Mouse (Mus musculus): ENCODE measurements at regions not wholly inside any gene's neighbourhood (a gene's known extent, or its start where the extent isn't known, plus 50 kb on each side); places are given as distances from the start of the nearest gene placed in this dataset.

DNA sequence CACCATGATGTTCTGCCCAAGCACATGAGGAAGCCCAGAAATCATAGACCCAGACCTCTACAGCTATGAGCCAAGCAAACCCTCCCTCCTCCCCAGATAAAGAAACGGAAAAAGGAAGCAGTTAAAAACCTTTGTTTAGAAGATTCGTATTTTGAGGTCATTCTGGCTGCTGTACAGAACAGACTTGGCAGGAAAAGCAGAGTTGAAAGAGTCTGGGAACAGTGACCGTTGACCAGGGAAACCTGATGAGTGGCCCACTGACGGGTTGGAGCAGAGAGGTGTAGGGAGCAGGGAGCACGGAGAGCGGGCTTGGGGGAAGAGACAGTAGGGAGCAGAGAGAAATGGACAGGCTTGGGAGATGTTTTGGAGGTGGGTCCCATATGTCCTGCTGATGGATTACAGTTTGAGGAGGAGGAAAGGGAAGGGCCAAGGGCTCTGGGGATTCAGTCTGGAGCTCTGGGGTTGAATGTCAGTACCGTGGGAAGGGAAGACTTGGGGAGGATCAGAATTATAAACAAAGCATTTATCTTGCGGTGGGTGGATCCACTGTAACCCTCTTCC is 191.2 kb downstream of the Rplp1 start:
- Histone ChIP-seq H3K27ac (ENCODE audit: control insufficient read depth, insufficient read depth, low read depth, low read length, poor library complexity) (no peak overlapping the region), H3K4me3 (replicated peaks; ENCODE audit: control insufficient read depth, low read depth, low read length) (no peak overlapping the region), H3K4me1 (ENCODE audit: control insufficient read depth, insufficient read depth, low read length) (no peaks in the 10 kb centered on the region)
- no peak for TF ChIP-seq POLR2A (IDR thresholded peaks at IDR 0.05; ENCODE audit: borderline replicate concordance, control insufficient read depth, low read depth, low read length)
- no peak for TF ChIP-seq CTCF (IDR thresholded peaks at IDR 0.05; ENCODE audit: control insufficient read depth, insufficient read depth, low read length)
- 44% methylated on average over 8 of the region's 8 CpGs for WGBS

DNA sequence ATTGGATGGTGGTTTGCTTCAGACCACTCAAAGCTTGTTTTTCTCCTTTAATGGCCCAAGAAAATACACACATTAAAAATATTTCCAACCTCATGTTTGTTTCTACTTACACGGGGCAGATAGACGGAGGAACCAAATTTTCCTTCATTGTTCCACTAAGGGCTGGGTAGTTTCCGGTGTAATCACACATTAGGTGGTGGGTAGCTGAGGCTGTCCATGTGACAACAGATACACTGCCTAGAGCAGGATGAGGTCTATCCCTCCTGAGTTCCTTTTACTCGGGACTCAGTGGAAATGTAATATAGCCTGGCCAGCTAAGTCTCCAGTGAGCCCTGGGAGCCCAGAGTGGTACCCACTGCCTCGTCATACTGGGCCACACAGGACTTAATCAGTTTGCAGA is 192.5 kb downstream of the Rplp1 start:
- Histone ChIP-seq H3K27ac (ENCODE audit: control insufficient read depth, insufficient read depth, low read depth, low read length, poor library complexity) (no peak overlapping the region), H3K4me1 (ENCODE audit: control insufficient read depth, insufficient read depth, low read length) (no peaks in the 10 kb centered on the region), H3K4me3 (replicated peaks; ENCODE audit: control insufficient read depth, low read depth, low read length) (no peak overlapping the region)
- TF ChIP-seq POLR2A (IDR thresholded peaks at IDR 0.05; ENCODE audit: borderline replicate concordance, control insufficient read depth, low read depth, low read length) (no peak), CTCF (IDR thresholded peaks at IDR 0.05; ENCODE audit: control insufficient read depth, insufficient read depth, low read length) (no peak)
- 75% methylated on average over 5 of the region's 5 CpGs for WGBS

DNA sequence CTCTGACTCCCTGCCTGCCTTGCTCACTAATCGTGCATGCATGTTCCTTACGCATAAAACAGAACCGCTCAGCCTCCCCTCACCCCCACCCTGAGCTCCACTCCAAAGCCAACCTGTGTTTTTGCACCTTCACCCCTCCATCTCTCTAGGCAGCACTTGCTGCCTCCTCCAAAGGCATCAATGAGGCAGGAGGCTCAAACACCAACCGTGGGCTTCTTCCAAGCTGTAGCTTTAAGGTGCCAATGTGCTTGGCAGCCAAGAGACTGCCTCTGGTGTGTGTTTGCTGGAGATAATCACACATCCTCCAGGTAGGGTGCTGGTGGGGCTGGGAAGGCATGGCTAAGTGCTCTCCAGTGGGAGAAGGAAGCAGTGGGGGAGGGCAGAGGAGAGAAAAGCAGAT is 193.3 kb downstream of the Rplp1 start:
- 86% methylated on average over 4 of the region's 4 CpGs for WGBS
- no peak overlapping the region for H3K27ac ChIP-seq (ENCODE audit: control insufficient read depth, insufficient read depth, low read depth, low read length, poor library complexity)
- no peaks in the 10 kb centered on the region for H3K4me1 ChIP-seq (ENCODE audit: control insufficient read depth, insufficient read depth, low read length)
- no peak overlapping the region for H3K4me3 ChIP-seq (replicated peaks; ENCODE audit: control insufficient read depth, low read depth, low read length)
- TF ChIP-seq POLR2A (IDR thresholded peaks at IDR 0.05; ENCODE audit: borderline replicate concordance, control insufficient read depth, low read depth, low read length) = no peak
- TF ChIP-seq CTCF (IDR thresholded peaks at IDR 0.05; ENCODE audit: control insufficient read depth, insufficient read depth, low read length) = no peak

DNA sequence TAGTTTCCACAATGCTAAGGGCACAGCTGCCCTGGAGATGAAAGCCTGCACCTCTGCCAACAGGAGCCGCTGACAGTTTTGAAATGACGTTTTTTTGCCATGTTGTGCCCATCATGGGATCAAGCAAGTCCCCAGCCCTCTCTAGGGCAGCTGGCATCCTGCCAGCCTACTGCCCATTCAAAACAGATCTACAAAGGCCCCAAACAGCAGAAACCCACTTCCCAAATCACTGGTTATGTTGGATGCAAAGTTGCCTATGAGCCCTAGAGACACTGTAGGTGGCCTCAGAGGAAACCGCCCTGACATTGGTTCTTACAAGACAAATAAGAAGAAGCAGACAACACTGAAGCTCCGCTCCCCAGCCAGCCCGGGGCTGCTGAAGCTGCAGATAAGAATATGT is 194.1 kb downstream of the Rplp1 start:
- TF ChIP-seq POLR2A (IDR thresholded peaks at IDR 0.05; ENCODE audit: borderline replicate concordance, control insufficient read depth, low read depth, low read length) = no peak
- no peak for TF ChIP-seq CTCF (IDR thresholded peaks at IDR 0.05; ENCODE audit: control insufficient read depth, insufficient read depth, low read length)
- 68% methylated on average over 5 of the region's 5 CpGs for WGBS
- no peak overlapping the region for H3K4me3 ChIP-seq (replicated peaks; ENCODE audit: control insufficient read depth, low read depth, low read length)
- H3K4me1 ChIP-seq (ENCODE audit: control insufficient read depth, insufficient read depth, low read length) = no peaks in the 10 kb centered on the region
- H3K27ac ChIP-seq (ENCODE audit: control insufficient read depth, insufficient read depth, low read depth, low read length, poor library complexity) = no peak overlapping the region

DNA sequence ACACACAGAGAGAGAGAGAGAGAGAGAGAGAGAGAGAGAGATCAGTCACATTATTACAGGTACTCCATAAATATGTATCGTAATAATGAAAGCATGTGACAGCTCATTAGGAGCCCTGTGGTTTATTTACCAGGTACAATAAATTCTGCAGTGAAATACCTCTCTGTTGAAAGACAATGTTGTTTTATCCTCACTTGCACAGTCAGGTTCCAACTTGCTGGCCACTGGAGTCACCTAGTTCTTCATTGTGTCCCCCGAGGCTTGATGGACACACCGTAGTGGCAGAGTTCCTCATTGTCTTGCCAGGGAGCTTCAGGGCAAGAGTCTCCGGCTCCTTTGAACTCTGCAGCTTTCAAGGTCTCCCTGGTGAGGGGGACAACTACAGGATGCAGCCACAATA is 197.6 kb downstream of the Rplp1 start:
- H3K4me3 ChIP-seq (replicated peaks; ENCODE audit: control insufficient read depth, low read depth, low read length) = no peak overlapping the region
- H3K4me1 ChIP-seq (ENCODE audit: control insufficient read depth, insufficient read depth, low read length) = no peaks in the 10 kb centered on the region
- no peak overlapping the region for H3K27ac ChIP-seq (ENCODE audit: control insufficient read depth, insufficient read depth, low read depth, low read length, poor library complexity)
- WGBS = 65% methylated on average over 4 of the region's 4 CpGs
- TF ChIP-seq POLR2A (IDR thresholded peaks at IDR 0.05; ENCODE audit: borderline replicate concordance, control insufficient read depth, low read depth, low read length) = no peak
- TF ChIP-seq CTCF (IDR thresholded peaks at IDR 0.05; ENCODE audit: control insufficient read depth, insufficient read depth, low read length) = no peak

DNA sequence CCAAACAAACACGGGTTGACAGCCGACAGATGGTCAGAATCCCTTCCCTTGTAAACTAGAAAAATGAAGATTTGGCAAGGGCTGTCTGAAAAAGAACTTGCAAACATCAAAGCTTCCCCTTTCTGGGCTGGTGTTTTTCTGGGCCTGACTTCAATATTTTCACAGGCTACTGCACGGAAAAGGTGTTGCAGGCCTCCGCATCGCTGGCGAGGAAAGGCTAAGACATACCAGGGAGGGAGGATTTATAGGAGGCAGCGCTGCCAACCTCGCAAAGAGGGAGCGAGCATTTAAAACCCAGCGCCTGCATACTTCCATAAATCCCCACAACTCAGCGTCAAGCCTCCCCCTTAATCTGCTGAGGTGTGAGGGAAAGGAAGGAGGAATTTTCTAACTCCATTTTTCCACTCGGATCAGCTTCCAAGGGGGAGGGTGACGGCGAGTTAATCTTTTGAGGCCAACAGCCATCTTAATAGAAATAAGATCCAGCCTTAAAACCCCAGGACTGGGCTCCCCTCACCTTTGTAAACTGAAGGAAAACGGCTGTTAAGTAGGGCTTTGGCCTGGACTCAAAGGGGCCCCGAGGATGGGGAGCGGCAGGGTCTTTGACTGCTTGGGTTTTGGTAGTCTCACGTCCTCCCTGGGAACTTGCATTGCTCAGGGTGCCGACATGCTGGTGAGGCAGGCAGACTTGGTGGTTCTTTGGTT is 199.9 kb downstream of the Rplp1 start:
- Histone ChIP-seq H3K4me1 (ENCODE audit: control insufficient read depth, insufficient read depth, low read length) (no peaks in the 10 kb centered on the region), H3K4me3 (replicated peaks; ENCODE audit: control insufficient read depth, low read depth, low read length) (no peak overlapping the region), H3K27ac (ENCODE audit: control insufficient read depth, insufficient read depth, low read depth, low read length, poor library complexity) (no peak overlapping the region)
- TF ChIP-seq CTCF (IDR thresholded peaks at IDR 0.05; ENCODE audit: control insufficient read depth, insufficient read depth, low read length) (no peak), POLR2A (IDR thresholded peaks at IDR 0.05; ENCODE audit: borderline replicate concordance, control insufficient read depth, low read depth, low read length) (no peak)
- WGBS = 37% methylated on average over 19 of the region's 19 CpGs

DNA sequence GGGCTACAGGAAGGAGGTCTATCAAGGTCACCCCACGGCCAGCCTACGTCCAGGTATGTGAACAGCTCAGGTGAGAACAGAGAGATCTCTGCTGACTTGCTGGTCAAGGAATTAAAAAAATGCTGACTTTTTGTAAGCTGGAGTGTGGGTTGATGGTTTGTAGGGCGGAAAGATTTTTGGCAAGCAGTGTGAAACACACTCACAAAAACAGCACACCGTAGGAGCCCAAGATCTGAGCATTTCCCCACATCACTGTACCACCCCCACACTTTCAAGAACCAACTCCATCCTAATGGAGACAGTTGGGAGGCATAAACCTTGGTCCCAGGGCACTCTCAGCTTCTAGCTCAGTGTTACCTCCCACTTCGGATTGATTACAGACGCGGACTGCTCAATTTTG is 200.5 kb downstream of the Rplp1 start:
- no peak for TF ChIP-seq POLR2A (IDR thresholded peaks at IDR 0.05; ENCODE audit: borderline replicate concordance, control insufficient read depth, low read depth, low read length)
- no peak for TF ChIP-seq CTCF (IDR thresholded peaks at IDR 0.05; ENCODE audit: control insufficient read depth, insufficient read depth, low read length)
- Histone ChIP-seq H3K4me1 (ENCODE audit: control insufficient read depth, insufficient read depth, low read length) (no peaks in the 10 kb centered on the region), H3K27ac (ENCODE audit: control insufficient read depth, insufficient read depth, low read depth, low read length, poor library complexity) (no peak overlapping the region), H3K4me3 (replicated peaks; ENCODE audit: control insufficient read depth, low read depth, low read length) (no peak overlapping the region)
- WGBS = 80% methylated on average over 7 of the region's 7 CpGs

DNA sequence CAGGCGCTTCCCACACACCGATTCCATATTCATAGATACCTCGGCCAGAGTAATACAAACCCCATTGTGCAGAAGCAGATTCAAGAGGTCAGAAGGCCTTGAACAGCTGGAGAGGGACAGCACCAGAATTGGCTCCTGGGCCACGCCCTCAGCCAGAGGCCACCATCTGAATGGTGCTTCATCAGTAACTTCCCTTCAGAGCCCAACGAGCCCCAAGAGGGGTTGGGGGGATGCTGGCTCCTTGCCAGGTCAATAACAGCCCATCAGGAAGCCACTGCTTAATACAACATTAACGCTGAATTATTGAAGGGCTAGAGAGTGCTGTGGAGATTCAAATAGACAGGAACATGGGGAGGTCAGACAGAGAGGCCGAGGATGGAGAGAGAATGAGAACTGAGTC is 203.0 kb downstream of the Rplp1 start:
- Histone ChIP-seq H3K4me3 (replicated peaks; ENCODE audit: control insufficient read depth, low read depth, low read length) (no peak overlapping the region), H3K4me1 (ENCODE audit: control insufficient read depth, insufficient read depth, low read length) (peaks cover 7% of the 10 kb centered on the region; the same call in 1 of the 2 replicates), H3K27ac (ENCODE audit: control insufficient read depth, insufficient read depth, low read depth, low read length, poor library complexity) (no peak overlapping the region)
- TF ChIP-seq POLR2A (IDR thresholded peaks at IDR 0.05; ENCODE audit: borderline replicate concordance, control insufficient read depth, low read depth, low read length) = no peak
- no peak for TF ChIP-seq CTCF (IDR thresholded peaks at IDR 0.05; ENCODE audit: control insufficient read depth, insufficient read depth, low read length)
- 52% methylated on average over 7 of the region's 7 CpGs for WGBS
